Mouse (Mus musculus): Measurements from ENCODE around the gene H2-T22. TPM values are rescaled to one million over a fixed set of nuclear protein-coding genes. Genes with fewer than 3 reads are reported as not detected.

Gene H2-T22
- polyA plus RNA-seq, 1 experiment from 2014 or later: 4.0 TPM

DNA sequence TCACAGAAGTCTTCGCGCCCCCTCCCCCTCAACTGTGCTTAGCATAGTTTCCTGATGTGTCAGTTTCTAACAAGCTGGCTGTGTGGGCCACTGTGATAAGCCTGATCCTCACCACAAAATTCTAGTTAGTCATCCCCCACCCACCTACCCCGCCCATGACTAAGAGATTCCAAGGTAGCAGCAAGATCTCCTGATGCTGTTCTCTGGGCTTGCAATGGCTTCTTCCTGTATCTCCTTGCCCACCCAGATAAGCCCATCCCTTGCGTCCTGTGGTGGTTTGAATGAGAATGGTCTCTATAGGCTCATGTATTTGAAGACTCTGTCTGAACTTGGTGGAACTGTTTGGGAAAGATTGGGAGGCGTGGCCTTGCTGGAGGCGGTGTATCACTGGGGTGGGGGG, 40.6 kb downstream of the H2-T22 start:
- no peak overlapping the region for H3K27ac ChIP-seq
- peaks cover 8% of the 10 kb centered on the region; the same call in 1 of the 2 replicates for H3K4me1 ChIP-seq
- no peak overlapping the region for H3K4me3 ChIP-seq
- H3K36me3 ChIP-seq (ENCODE audit: poor library complexity, severe bottlenecking): peaks cover 6% of the 10 kb centered on the region; the same call in 1 of the 2 replicates
- no peak overlapping the region for H3K4me2 ChIP-seq
- H3K27me3 ChIP-seq: no peaks in the 10 kb centered on the region
- H3K9me3 ChIP-seq (replicated peaks): no peaks in the 10 kb centered on the region
- no peak overlapping the region for H3K9ac ChIP-seq
- WGBS: 96% methylated on average over 6 of the region's 6 CpGs
- ATAC-seq: no peak

DNA sequence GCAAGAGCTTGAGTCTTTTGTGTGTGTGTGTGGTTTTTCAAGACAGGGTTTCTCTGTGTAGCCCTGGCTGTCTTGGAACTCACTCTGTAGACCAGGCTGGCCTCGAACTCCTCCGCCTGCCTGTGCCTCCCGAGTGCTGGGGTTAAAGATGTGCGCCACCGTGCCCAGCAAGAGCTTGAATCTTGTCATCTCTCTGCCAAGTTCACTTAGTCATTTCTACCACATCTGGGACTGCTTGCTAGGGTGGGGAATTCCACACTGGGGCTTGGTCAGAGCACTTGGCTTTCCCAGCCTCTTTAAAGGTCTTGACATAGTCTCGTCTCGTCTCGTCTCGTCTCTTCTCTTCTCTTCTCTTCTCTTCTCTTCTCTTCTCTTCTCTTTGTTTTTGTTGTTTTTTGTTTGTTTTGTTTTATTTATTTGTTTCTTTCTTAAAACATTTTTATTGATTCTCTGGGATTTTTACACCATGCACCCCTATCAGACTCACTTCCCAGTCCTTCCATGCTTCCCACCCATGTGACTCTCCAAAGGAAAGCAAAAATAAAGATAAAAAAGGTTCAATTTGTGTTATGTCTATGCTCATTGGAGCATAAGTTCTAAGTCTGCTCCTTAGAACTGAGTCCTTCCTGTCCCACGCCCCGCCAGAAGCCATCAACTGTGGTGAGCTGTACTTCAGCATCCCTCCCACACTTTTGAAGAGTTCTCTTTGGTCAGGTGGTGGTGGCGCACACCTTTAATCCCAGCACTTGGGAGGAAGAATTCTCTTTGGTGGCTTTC, 41.2 kb downstream of the H2-T22 start:
- Histone ChIP-seq H3K36me3 (ENCODE audit: poor library complexity, severe bottlenecking) (peaks cover 5% of the 10 kb centered on the region; the same call in 1 of the 2 replicates), H3K4me2 (no peak overlapping the region), H3K4me1 (peaks cover 10% of the 10 kb centered on the region; the same call in 1 of the 2 replicates), H3K9ac (no peak overlapping the region), H3K4me3 (no peak overlapping the region), H3K9me3 (replicated peaks) (no peaks in the 10 kb centered on the region), H3K27me3 (no peaks in the 10 kb centered on the region), H3K27ac (no peak overlapping the region)
- ATAC-seq: no peak
- 97% methylated on average over 12 of the region's 12 CpGs for WGBS

DNA sequence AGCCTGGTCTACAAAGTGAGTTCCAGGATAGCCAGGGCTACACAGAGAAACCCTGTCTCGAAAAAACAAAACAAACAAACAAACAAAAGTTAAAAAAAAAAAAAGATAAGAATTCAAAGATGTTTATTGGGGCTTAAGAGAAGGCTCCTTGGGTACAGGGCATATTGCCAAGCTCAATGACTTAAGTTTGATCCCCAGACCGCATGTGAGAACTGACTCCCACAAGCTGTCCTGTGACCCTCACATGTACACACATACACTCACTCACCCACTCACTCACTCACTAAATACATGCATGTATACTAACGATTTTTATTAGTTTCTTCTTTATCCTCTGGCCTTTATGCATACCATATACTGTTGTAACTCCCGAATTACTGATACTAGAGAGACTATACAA, 42.2 kb downstream of the H2-T22 start:
- no peak overlapping the region for H3K27ac ChIP-seq
- H3K4me2 ChIP-seq: no peak overlapping the region
- no peak overlapping the region for H3K4me3 ChIP-seq
- H3K4me1 ChIP-seq: peaks cover 19% of the 10 kb centered on the region
- H3K36me3 ChIP-seq (ENCODE audit: poor library complexity, severe bottlenecking): no peaks in the 10 kb centered on the region
- 90% methylated on average over 4 of the region's 4 CpGs for WGBS
- H3K9me3 ChIP-seq (replicated peaks): no peaks in the 10 kb centered on the region
- ATAC-seq: no peak
- no peak overlapping the region for H3K9ac ChIP-seq
- H3K27me3 ChIP-seq: no peaks in the 10 kb centered on the region

DNA sequence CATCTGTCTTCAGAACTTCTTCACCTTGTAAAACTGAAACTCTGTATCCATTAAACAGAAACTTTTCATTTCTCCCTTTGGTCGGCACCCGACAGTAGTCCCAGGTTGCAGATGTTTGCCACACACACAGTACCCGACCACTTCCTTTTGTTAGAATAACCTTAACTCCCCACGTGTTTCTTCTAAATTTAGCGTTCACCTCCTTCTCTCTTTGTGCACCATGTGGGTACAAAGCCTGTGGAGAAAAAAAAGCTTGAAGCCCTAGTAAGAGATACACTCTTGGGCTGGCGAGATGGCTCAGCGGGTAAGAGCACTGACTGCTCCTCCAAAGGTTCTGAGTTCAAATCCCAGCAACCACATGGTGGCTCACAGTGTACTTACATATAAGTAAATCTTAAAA, 43.2 kb downstream of the H2-T22 start:
- 91% methylated on average over 7 of the region's 7 CpGs for WGBS
- no peaks in the 10 kb centered on the region for H3K27me3 ChIP-seq
- H3K4me1 ChIP-seq: peaks cover 20% of the 10 kb centered on the region
- no peak overlapping the region for H3K4me2 ChIP-seq
- H3K27ac ChIP-seq: no peak overlapping the region
- H3K4me3 ChIP-seq: no peak overlapping the region
- H3K36me3 ChIP-seq (ENCODE audit: poor library complexity, severe bottlenecking): no peaks in the 10 kb centered on the region
- ATAC-seq: no peak
- H3K9me3 ChIP-seq (replicated peaks): no peaks in the 10 kb centered on the region
- H3K9ac ChIP-seq: no peak overlapping the region

DNA sequence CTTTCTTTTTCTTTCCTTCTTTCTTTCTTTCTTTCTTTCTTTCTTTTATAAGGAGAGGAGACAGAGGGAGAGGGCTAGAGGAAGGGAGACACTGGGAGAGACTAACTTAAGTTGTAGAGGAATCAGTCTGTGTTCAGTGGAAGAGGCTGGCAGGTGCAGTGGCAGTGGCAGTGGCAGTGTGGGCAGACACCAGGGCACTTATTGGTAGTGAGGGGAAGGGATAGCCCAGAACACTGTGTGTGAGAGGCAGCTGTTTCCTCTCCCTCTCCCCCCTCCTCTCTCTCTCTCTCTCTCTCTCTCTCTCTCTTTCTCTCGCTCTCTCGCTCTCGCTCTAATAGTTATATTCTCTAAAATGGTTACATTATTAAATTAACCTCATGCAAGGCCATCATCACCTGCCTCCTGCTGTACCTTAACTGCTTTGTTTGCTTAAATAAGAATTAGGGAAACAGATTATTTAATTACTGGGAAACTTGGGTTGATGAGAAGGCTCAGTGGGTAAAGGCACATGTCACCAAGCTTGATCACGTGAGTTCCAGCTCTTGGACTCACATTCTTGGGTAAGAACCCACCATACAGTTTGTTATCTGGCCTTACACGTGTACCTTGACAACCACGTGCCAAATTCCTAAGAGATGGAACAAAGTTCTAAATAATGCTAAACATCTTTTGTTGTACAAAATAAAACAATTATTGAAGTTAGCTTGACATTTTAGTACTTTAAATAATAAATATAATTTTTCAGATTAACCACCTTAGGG, 43.8 kb downstream of the H2-T22 start:
- H3K4me3 ChIP-seq: no peak overlapping the region
- no peak overlapping the region for H3K9ac ChIP-seq
- no peak for ATAC-seq
- peaks cover 20% of the 10 kb centered on the region for H3K4me1 ChIP-seq
- no peak overlapping the region for H3K4me2 ChIP-seq
- H3K36me3 ChIP-seq (ENCODE audit: poor library complexity, severe bottlenecking): no peaks in the 10 kb centered on the region
- H3K9me3 ChIP-seq (replicated peaks): no peaks in the 10 kb centered on the region
- no peak overlapping the region for H3K27ac ChIP-seq
- 80% methylated on average over 6 of the region's 6 CpGs for WGBS
- H3K27me3 ChIP-seq: no peaks in the 10 kb centered on the region

DNA sequence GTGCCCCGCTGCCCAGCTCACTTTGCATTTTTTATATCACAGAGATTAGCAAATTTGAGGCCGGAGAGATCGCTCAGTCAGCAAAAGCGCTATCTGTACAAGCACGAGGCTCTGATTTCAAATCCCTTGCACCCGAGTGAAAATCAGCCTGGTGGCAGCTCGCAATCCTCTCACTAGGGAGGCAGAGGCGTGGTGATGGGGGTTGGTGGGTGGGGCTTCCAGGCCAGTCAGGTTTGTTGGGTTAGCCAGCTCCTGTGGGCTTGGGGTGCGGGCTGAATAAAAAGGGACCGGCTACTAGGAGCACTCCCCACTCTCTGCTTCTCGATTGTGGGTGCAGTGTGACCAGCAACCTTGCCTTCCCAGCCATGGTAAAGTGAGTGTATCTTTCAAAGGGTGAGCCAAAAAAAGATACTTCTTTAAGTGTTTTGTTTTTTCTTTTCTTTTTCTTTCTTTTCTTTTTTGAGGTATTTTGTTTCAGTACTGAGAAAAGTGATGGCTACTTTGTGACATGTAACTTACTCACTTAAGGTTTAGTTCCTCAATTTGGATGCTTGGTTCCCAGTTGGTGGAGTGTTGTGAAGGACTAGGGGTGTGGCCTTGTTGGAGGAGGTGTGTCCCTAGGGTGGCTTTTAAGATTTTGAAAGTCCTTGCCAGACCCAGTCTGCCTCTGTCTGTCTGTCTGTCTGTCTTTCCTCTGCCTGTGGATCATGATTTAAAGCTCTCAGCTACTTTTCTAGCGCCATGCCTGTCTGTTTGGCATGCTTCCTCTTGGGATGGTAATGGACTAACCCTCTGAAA, 44.6 kb downstream of the H2-T22 start:
- Histone ChIP-seq H3K27me3 (no peaks in the 10 kb centered on the region), H3K4me1 (peaks cover 20% of the 10 kb centered on the region), H3K27ac (no peak overlapping the region), H3K4me3 (no peak overlapping the region), H3K9me3 (replicated peaks) (no peaks in the 10 kb centered on the region), H3K9ac (no peak overlapping the region), H3K4me2 (no peak overlapping the region), H3K36me3 (ENCODE audit: poor library complexity, severe bottlenecking) (no peaks in the 10 kb centered on the region)
- ATAC-seq: no peak
- 52% methylated on average over 12 of the region's 12 CpGs for WGBS

DNA sequence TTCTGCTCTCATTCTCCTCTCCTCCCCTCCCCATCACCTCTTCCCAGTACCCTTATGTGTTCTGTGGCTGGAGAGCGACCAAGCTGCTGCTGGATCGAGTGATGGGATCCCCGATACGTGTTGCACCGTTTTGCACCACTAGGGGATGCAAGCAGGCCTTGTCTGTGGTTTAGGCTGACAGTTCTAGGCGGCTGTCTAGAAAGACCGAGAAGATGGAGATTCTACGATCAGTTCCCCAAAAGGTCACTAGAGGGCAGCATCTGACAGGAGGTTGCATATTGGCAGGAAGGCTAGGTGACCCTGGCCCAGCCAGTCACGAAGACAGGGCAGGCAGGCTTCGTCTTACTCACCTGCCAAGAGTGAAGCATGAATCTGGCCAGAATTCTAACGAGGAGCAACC, 45.6 kb downstream of the H2-T22 start:
- Histone ChIP-seq H3K9ac (no peak overlapping the region), H3K27ac (no peak overlapping the region), H3K4me2 (no peak overlapping the region; the same call in 1 of the 2 replicates), H3K36me3 (ENCODE audit: poor library complexity, severe bottlenecking) (no peaks in the 10 kb centered on the region), H3K4me3 (no peak overlapping the region), H3K9me3 (replicated peaks) (no peaks in the 10 kb centered on the region), H3K4me1 (peaks cover 20% of the 10 kb centered on the region), H3K27me3 (no peaks in the 10 kb centered on the region)
- peak; percentile 64 for ATAC-seq
- WGBS: 2% methylated on average over 11 of the region's 11 CpGs

DNA sequence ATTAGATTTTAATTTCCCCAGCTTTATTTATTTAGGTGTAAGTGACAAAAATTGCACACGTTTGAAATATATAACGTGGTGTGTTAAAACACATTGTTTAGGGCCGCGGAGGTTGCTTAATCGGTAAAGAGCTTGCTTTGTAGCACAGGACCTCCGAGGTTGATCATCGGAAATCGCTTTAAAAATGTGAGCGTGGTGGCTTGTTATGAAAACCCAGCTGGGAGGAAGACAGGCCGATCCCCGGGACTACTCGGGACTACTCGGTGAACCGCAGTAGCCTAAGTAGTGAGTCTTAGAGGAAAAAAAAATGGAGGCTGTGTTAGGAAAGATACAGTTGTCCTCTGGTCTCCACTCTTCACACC, 47.7 kb downstream of the H2-T22 start:
- Histone ChIP-seq H3K9ac (peak overlapping the region; percentile 74), H3K36me3 (ENCODE audit: poor library complexity, severe bottlenecking) (peaks cover 2% of the 10 kb centered on the region), H3K4me3 (peak overlapping the region; percentile 67), H3K9me3 (replicated peaks) (no peaks in the 10 kb centered on the region), H3K4me1 (peaks cover 20% of the 10 kb centered on the region), H3K27ac (no peak overlapping the region; the same call in 1 of the 2 replicates), H3K4me2 (peak overlapping the region; percentile 85), H3K27me3 (no peaks in the 10 kb centered on the region)
- WGBS: 4% methylated on average over 14 of the region's 14 CpGs
- no peak for ATAC-seq

DNA sequence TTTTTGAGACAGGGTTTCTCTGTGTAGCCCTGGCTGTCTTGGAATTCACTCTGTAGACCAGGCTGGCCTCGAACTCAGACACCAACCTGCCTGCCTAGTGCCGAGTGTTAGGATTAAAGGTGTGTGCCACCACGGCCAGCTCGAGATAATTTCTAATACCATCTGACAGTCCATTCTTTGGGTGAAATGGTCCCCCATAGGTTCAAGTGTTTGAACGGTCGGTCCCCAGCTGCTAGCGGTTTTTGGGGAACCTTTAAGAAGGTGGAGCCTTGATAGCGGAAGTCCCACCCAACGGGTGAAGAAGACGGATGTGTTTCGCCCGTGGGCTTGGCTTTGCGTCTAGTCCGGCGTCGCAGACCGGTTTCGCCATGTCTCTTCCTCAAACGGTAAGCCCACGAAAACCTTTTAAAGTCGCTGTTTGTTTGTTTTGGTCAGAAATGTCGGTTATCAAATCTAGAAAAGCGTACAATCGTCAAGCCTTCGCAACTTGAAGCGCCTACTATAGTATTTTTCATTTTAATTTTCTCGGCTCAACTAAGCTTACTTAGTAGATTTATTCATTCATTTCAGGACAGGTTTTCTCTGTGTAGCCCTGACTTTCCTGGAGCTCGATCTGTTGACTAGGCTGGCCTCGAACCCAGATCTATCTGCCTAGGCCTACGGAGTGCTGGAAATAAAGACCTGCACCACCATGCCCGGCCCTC, 48.2 kb downstream of the H2-T22 start:
- peak overlapping the region; percentile 51; the same call in 1 of the 2 replicates for H3K27ac ChIP-seq
- peak overlapping the region; percentile 67 for H3K4me3 ChIP-seq
- H3K36me3 ChIP-seq (ENCODE audit: poor library complexity, severe bottlenecking): peaks cover 7% of the 10 kb centered on the region
- peak overlapping the region; percentile 74 for H3K9ac ChIP-seq
- peak overlapping the region; percentile 85 for H3K4me2 ChIP-seq
- peak; percentile 71 for ATAC-seq
- 3% methylated on average over 31 of the region's 31 CpGs for WGBS
- no peaks in the 10 kb centered on the region for H3K27me3 ChIP-seq
- H3K4me1 ChIP-seq: peaks cover 20% of the 10 kb centered on the region
- H3K9me3 ChIP-seq (replicated peaks): no peaks in the 10 kb centered on the region

DNA sequence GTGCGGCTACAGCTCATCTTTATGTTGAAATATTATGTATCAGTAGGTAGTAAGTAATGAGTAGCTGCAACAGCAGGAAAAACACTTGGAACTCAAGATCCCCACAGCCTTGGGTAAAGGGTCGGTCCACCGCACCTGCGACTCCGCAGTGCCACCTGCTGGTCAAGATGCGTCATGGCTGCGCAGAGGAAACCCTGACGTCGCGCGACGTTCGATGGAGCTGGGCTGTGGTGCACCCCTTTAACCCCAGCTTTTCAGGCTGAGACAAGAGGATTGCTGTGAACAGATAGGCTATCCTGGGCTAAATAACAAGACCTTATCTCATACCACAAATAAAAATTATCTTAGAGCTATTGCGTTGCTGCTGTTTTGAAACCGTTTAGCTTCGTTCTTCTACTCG, 48.9 kb downstream of the H2-T22 start:
- peak overlapping the region; percentile 85 for H3K4me2 ChIP-seq
- no peak overlapping the region for H3K9ac ChIP-seq
- H3K27me3 ChIP-seq: no peaks in the 10 kb centered on the region
- H3K36me3 ChIP-seq (ENCODE audit: poor library complexity, severe bottlenecking): peaks cover 14% of the 10 kb centered on the region
- WGBS: 7% methylated on average over 17 of the region's 17 CpGs
- H3K27ac ChIP-seq: no peak overlapping the region
- ATAC-seq: peak; percentile 80
- H3K4me3 ChIP-seq: peak overlapping the region; percentile 67
- H3K9me3 ChIP-seq (replicated peaks): no peaks in the 10 kb centered on the region
- peaks cover 20% of the 10 kb centered on the region for H3K4me1 ChIP-seq

DNA sequence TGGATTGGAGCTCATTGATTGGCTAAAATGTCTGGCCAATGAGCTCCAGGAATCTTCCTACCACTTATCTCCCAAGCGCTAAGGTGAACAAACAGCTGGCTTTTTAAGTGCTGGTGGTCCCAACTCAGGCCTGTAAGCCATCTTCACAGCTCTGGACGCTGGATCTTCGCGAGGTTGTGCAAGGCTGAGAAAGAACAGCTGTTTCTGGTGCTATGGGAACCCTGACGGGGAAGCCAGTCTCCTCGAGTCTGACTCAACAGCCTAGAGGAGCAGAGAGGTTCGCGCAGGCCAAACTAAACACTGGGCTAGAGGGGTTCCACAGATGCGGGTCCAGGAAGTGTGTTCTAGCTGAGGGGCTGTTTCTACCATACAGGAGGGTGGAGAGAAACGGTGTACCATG, 50.8 kb downstream of the H2-T22 start:
- H3K27ac ChIP-seq: no peak overlapping the region

More for the DNA sequence above, 50.8 kb downstream of the H2-T22 start:
- 57% methylated on average over 10 of the region's 10 CpGs for WGBS
- Histone ChIP-seq H3K4me3 (no peak overlapping the region), H3K36me3 (ENCODE audit: poor library complexity, severe bottlenecking) (peaks cover 33% of the 10 kb centered on the region), H3K9ac (no peak overlapping the region), H3K4me2 (no peak overlapping the region), H3K4me1 (peaks cover 10% of the 10 kb centered on the region), H3K9me3 (replicated peaks) (no peaks in the 10 kb centered on the region), H3K27me3 (no peaks in the 10 kb centered on the region)
- ATAC-seq: no peak

Data from forebrain, embryonic 13.5 days (tissue).